Mouse (Mus musculus) MEL (cell line): ENCODE results near the gene Lima1.

Experiments
- CTCF ChIP-seq, 3 experiments: IDR thresholded peaks in 2 of 3; conservative IDR thresholded peaks in 1 of 3; 2 replicates each; pipeline ENCODE4 v1.5.1; 2011 to 2012; ENCODE audit warnings: low read length in 3 of 3, low read depth in 2 of 3, mild to moderate bottlenecking in 2 of 3, improper control_type of control experiment in 1 of 3, inconsistent platforms in 1 of 3, mixed read lengths in 1 of 3, moderate library complexity in 1 of 3; ENCODE audit not compliant: control insufficient read depth in 1 of 3, insufficient read depth in 1 of 3, poor library complexity in 1 of 3, severe bottlenecking in 1 of 3
- ELF1 ChIP-seq: IDR thresholded peaks from 2 replicates; pipeline ENCODE4 v1.6.1; 2014; ENCODE audit warnings: low read depth, mild to moderate bottlenecking, inconsistent platforms, low read length, improper control_type of control experiment, moderate library complexity
- MAZ ChIP-seq: IDR thresholded peaks from 2 replicates; pipeline ENCODE4 v1.6.1; 2012; ENCODE audit warnings: low read depth, mild to moderate bottlenecking, inconsistent platforms, low read length, improper control_type of control experiment
- POLR2A ChIP-seq, 2 experiments: IDR thresholded peaks; 2 replicates each; pipeline ENCODE4 v1.6.1; 2011 to 2012; ENCODE audit warnings: low read length in 2 of 2, mild to moderate bottlenecking in 2 of 2, control low read depth in 1 of 2, improper control_type of control experiment in 1 of 2, low read depth in 1 of 2, moderate library complexity in 1 of 2; ENCODE audit not compliant: control insufficient read depth in 1 of 2, insufficient read depth in 1 of 2, poor library complexity in 1 of 2
- SMC3 ChIP-seq: IDR thresholded peaks from 2 replicates; pipeline ENCODE4 v1.6.1; 2011; ENCODE audit warnings: low read depth, low read length, improper control_type of control experiment
- TAL1 ChIP-seq: IDR thresholded peaks from 2 replicates; pipeline ENCODE4 v1.6.1; 2012; ENCODE audit warnings: mild to moderate bottlenecking, inconsistent platforms, low read length, moderate library complexity, mixed read lengths
- USF1 ChIP-seq: IDR thresholded peaks from 2 replicates; pipeline ENCODE4 v1.6.1; 2014; ENCODE audit warnings: low read depth, mild to moderate bottlenecking, inconsistent platforms, low read length, improper control_type of control experiment, moderate library complexity
- ZC3H11A ChIP-seq: IDR thresholded peaks from 2 replicates; pipeline ENCODE4 v1.6.1; 2012; ENCODE audit warnings: low read depth, mild to moderate bottlenecking, inconsistent platforms, low read length, improper control_type of control experiment
- ZMIZ1 ChIP-seq: IDR thresholded peaks from 2 replicates; pipeline ENCODE4 v1.6.1; 2012; ENCODE audit warnings: low read depth, mild to moderate bottlenecking, inconsistent platforms, low read length, improper control_type of control experiment, moderate library complexity
- ZNF384 ChIP-seq: IDR thresholded peaks from 2 replicates; pipeline ENCODE4 v1.6.1; 2012; ENCODE audit warnings: low read depth, mild to moderate bottlenecking, inconsistent platforms, low read length, improper control_type of control experiment

GRCm38 (mm10) chr15:99878541-99878940, 3.3 kb upstream of the Lima1 start:
- TF ChIP-seq CTCF (IDR thresholded peaks at IDR 0.05 in 2 of 3, conservative IDR thresholded peaks at IDR 0.05 in 1 of 3; ENCODE audit: control insufficient read depth in 1 of 3, insufficient read depth in 1 of 3, low read depth in 2 of 3, low read length in 3 of 3, poor library complexity in 1 of 3, severe bottlenecking in 1 of 3) (no peak), ELF1 (no peak), ZMIZ1 (no peak), ZC3H11A (no peak), MAZ (no peak), USF1 (no peak), POLR2A (IDR thresholded peaks at IDR 0.05; ENCODE audit: control insufficient read depth in 1 of 2, insufficient read depth in 1 of 2, low read depth in 1 of 2, low read length in 2 of 2, poor library complexity in 1 of 2) (no peak), SMC3 (no peak), TAL1 (no peak), ZNF384 (no peak)
